Mouse (Mus musculus) liver, embryonic 11.5 days (tissue): ENCODE measurements around the gene Stx18. TPM values are rescaled to one million over a fixed set of nuclear protein-coding genes. Genes with fewer than 3 reads are reported as not detected.

Experiments
- ATAC-seq: fragments of 200-750 bp; cut with Nextera tagmentation; replicated peaks from 2 replicates; pipeline ENCODE4 v1.8.0; 2017; ENCODE audit warnings: moderate number of reproducible peaks, mild to moderate bottlenecking, moderate TSS enrichment, moderate library complexity; ENCODE audit not compliant: low FRiP score
- DNase-seq: peaks from one replicate; pipeline ENCODE4 v3.0.0-alpha.2; 2017; ENCODE audit warnings: low spot score
- H3K27ac ChIP-seq: fragments of 300-500 bp; sonication (generic); 2 replicates; pipeline ENCODE4 v1.5.1; 2014; ENCODE audit warnings: mild to moderate bottlenecking, low read depth, low read length, control low read depth
- H3K27me3 ChIP-seq: fragments of 300-500 bp; sonication (generic); replicated peaks from 2 replicates; pipeline ENCODE4 v1.6.1; 2014; ENCODE audit warnings: low read length, mixed read lengths; ENCODE audit not compliant: control insufficient read depth, insufficient read depth
- H3K36me3 ChIP-seq: fragments of 300-500 bp; sonication (generic); 2 replicates; pipeline ENCODE4 v1.6.1; 2014; ENCODE audit warnings: mild to moderate bottlenecking, low read length, moderate library complexity, mixed read lengths; ENCODE audit not compliant: control insufficient read depth, insufficient read depth
- H3K4me1 ChIP-seq: fragments of 300-500 bp; sonication (generic); replicated peaks from 2 replicates; pipeline ENCODE4 v1.6.1; 2014; ENCODE audit warnings: low read length, mixed read lengths; ENCODE audit not compliant: control insufficient read depth, insufficient read depth
- H3K4me2 ChIP-seq: fragments of 300-500 bp; sonication (generic); 2 replicates; pipeline ENCODE4 v1.6.1; 2014; ENCODE audit warnings: mild to moderate bottlenecking, control low read depth, moderate library complexity
- H3K4me3 ChIP-seq: fragments of 300-500 bp; sonication (generic); 2 replicates; pipeline ENCODE4 v1.5.1; 2014; ENCODE audit warnings: low read depth, low read length, control low read depth
- H3K9ac ChIP-seq: fragments of 300-500 bp; sonication (generic); 2 replicates; pipeline ENCODE4 v1.6.1; 2014; ENCODE audit warnings: low read depth, low read length, control low read depth
- H3K9me3 ChIP-seq: fragments of 300-500 bp; sonication (generic); 2 replicates; pipeline ENCODE4 v1.6.1; 2016; ENCODE audit warnings: low read length, inconsistent platforms, mixed read lengths; ENCODE audit not compliant: control insufficient read depth
- WGBS: fragments of 180-500 bp; shearing (Covaris S2); extraction: QIAGEN DNeasy Blood & Tissue Kit; methylation state at CpG from one replicate; pipeline ENCODE4 v1.1.7; 2014; 5-methylcytosine and 5-hydroxymethylcytosine counted together
- polyA plus RNA-seq: library from polyadenylated mRNA; unstranded; fragments of >200 nt; fragmentation: Nextera tagmentation; extraction: Ambion mirVana; gene quantifications from 2 replicates; pipeline ENCODE4 v1.2.1, GENCODE M21; 2014

Gene Stx18
- polyA plus RNA-seq, 1 experiment from 2014 or later, result 30.1 TPM

DNA sequence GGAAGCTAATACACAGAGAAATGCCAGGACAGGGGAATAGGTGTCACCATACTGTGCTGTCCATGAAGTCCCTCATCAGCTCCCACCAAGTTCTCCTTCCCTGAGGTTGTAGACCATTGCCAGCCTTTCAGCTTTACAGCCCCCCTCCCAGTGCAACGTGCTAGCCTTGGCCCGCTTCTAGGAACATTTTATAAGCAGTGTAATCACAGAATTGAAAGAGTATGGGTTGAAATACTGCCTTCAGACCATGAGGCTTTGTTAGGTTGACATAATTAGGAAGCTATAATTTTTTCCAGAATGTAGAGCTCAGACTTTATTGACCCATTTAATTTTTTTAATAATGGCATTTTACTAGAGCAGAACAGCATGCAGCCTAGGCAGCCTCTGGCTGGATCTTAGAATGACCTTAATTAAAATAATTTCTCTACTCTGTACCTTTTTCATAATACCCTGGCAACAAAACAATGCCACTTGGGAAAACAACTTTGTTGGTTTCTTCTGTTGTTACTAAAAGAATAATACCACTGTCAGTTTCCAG, 60.7 kb downstream of the Stx18 start:
- WGBS, result 90% methylated on average over 2 of the region's 2 CpGs
- DNase-seq (no peak), ATAC-seq (no peak)
- Histone ChIP-seq H3K9ac (no peak overlapping the region), H3K36me3 (no peaks in the 10 kb centered on the region), H3K4me2 (no peak overlapping the region), H3K4me1 (no peaks in the 10 kb centered on the region), H3K27me3 (no peaks in the 10 kb centered on the region), H3K9me3 (no peaks in the 10 kb centered on the region), H3K4me3 (no peak overlapping the region), H3K27ac (no peak overlapping the region)

GRCm38 (mm10) chr5:38102945-38103344, 64.4 kb downstream of the Stx18 start:
- Histone ChIP-seq H3K36me3 (no peaks in the 10 kb centered on the region), H3K4me1 (no peaks in the 10 kb centered on the region), H3K9me3 (no peaks in the 10 kb centered on the region), H3K9ac (no peak overlapping the region), H3K27me3 (no peaks in the 10 kb centered on the region), H3K27ac (no peak overlapping the region), H3K4me2 (no peak overlapping the region), H3K4me3 (no peak overlapping the region)
- ATAC-seq (no peak), DNase-seq (no peak)
- WGBS, result 83% methylated on average over 2 of the region's 2 CpGs

- no peak overlapping the region for H3K9ac ChIP-seq
- H3K4me2 ChIP-seq, result no peak overlapping the region
- H3K27ac ChIP-seq, result no peak overlapping the region
- ATAC-seq (no peak), DNase-seq (no peak)
- H3K27me3 ChIP-seq, result no peaks in the 10 kb centered on the region
- no peaks in the 10 kb centered on the region for H3K4me1 ChIP-seq
- no peaks in the 10 kb centered on the region for H3K36me3 ChIP-seq
- no peak overlapping the region for H3K4me3 ChIP-seq
- 87% methylated on average over 14 of the region's 14 CpGs for WGBS
- H3K9me3 ChIP-seq, result no peaks in the 10 kb centered on the region
Observed at GRCm38 (mm10) chr5:38106080-38106697, 67.6 kb downstream of the Stx18 start.

DNA sequence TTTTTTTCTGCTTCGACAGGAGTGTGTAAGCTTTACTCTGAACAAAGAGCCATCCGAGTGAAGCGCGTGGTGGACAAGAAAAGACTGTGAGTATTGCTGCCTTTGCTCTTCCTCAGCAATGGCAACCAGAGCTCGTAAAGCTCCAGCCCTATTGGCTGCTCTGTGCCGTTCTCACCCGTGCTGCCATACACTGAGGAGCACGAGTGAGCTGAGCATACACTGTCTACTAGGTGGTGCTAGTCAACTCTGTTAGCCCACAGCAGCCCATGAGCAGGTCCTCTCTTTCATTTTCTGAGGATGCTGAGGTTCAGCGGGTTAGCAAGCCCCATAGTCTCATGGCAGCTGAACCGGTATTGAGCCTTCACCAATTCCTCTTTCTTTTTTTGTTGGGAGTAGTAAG, 68.3 kb downstream of the Stx18 start:
- H3K9ac ChIP-seq, result no peak overlapping the region
- no peaks in the 10 kb centered on the region for H3K4me1 ChIP-seq
- H3K27me3 ChIP-seq, result no peaks in the 10 kb centered on the region
- H3K4me2 ChIP-seq, result no peak overlapping the region
- no peaks in the 10 kb centered on the region for H3K9me3 ChIP-seq
- H3K27ac ChIP-seq, result no peak overlapping the region
- ATAC-seq, result no peak
- WGBS, result 88% methylated on average over 10 of the region's 10 CpGs
- no peaks in the 10 kb centered on the region for H3K36me3 ChIP-seq
- no peak for DNase-seq
- no peak overlapping the region for H3K4me3 ChIP-seq

- WGBS, result 96% methylated on average over 2 of the region's 2 CpGs
- DNase-seq (no peak), ATAC-seq (no peak)
- H3K4me1 ChIP-seq, result no peaks in the 10 kb centered on the region
- H3K36me3 ChIP-seq, result peaks cover 2% of the 10 kb centered on the region; the same call in 1 of the 2 replicates
- H3K27ac ChIP-seq, result no peak overlapping the region
- no peaks in the 10 kb centered on the region for H3K9me3 ChIP-seq
- no peak overlapping the region for H3K4me2 ChIP-seq
- no peak overlapping the region for H3K4me3 ChIP-seq
- no peaks in the 10 kb centered on the region for H3K27me3 ChIP-seq
- H3K9ac ChIP-seq, result no peak overlapping the region
Observed at GRCm38 (mm10) chr5:38114526-38114925, 76.0 kb downstream of the Stx18 start.

GRCm38 (mm10) chr5:38117056-38117455, 78.5 kb downstream of the Stx18 start:
- Histone ChIP-seq H3K4me1 (no peaks in the 10 kb centered on the region), H3K9me3 (no peaks in the 10 kb centered on the region), H3K27me3 (no peaks in the 10 kb centered on the region), H3K4me2 (no peak overlapping the region), H3K4me3 (no peak overlapping the region), H3K27ac (no peak overlapping the region), H3K9ac (no peak overlapping the region), H3K36me3 (peaks cover 2% of the 10 kb centered on the region; the same call in 1 of the 2 replicates)
- 90% methylated on average over 1 of the region's 1 CpGs for WGBS
- no peak for ATAC-seq
- DNase-seq, result no peak

GRCm38 (mm10) chr5:38119268-38119667, 80.7 kb downstream of the Stx18 start:
- ATAC-seq (no peak), DNase-seq (no peak)
- no peak overlapping the region for H3K4me3 ChIP-seq
- no peak overlapping the region for H3K9ac ChIP-seq
- 91% methylated on average over 5 of the region's 5 CpGs for WGBS
- no peaks in the 10 kb centered on the region for H3K27me3 ChIP-seq
- H3K27ac ChIP-seq, result no peak overlapping the region
- H3K4me2 ChIP-seq, result no peak overlapping the region
- H3K36me3 ChIP-seq, result peaks cover 2% of the 10 kb centered on the region; the same call in 1 of the 2 replicates
- H3K4me1 ChIP-seq, result no peaks in the 10 kb centered on the region
- no peaks in the 10 kb centered on the region for H3K9me3 ChIP-seq

DNA sequence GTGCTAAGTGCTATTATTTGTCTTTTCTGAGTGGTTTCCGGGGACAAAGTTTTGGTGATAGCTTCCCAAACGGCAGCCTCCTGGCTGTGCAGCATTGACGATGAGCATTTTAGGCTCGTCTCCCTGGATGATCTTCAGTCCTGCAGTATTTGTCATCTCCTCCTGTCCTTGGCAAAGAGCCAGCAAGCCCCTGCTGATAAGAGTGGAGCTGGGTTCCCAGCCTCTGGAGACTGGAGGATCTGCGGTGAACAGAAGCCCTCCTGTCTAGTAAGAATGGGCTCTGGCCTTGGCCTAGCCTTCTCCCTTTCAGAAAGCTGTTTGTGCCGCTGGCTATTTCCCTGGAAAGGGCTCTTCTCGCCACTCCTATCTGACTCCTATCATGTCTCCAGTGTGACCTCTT, 83.2 kb downstream of the Stx18 start:
- H3K9ac ChIP-seq, result no peak overlapping the region
- no peak for ATAC-seq
- H3K36me3 ChIP-seq, result no peaks in the 10 kb centered on the region
- H3K4me1 ChIP-seq, result no peaks in the 10 kb centered on the region
- 70% methylated on average over 7 of the region's 7 CpGs for WGBS
- no peaks in the 10 kb centered on the region for H3K27me3 ChIP-seq
- DNase-seq, result no peak
- H3K27ac ChIP-seq, result no peak overlapping the region
- H3K4me3 ChIP-seq, result no peak overlapping the region
- no peak overlapping the region for H3K4me2 ChIP-seq
- no peaks in the 10 kb centered on the region for H3K9me3 ChIP-seq
